Mouse (Mus musculus): ENCODE measurements at regions not wholly inside any gene's neighbourhood (a gene's known extent, or its start where the extent isn't known, plus 50 kb on each side); places are given as distances from the start of the nearest gene placed in this dataset.

GRCm38 (mm10) chr2:48544377-48544776, 269.5 kb upstream of the Acvr2a start:
- TF ChIP-seq POLR2A (IDR thresholded peaks at IDR 0.05; ENCODE audit: borderline replicate concordance, control insufficient read depth, low read depth, low read length) (no peak), CTCF (IDR thresholded peaks at IDR 0.05; ENCODE audit: control insufficient read depth, insufficient read depth, low read length) (no peak)
